Mouse (Mus musculus): ENCODE data around the gene Cdc42ep1.

DNA sequence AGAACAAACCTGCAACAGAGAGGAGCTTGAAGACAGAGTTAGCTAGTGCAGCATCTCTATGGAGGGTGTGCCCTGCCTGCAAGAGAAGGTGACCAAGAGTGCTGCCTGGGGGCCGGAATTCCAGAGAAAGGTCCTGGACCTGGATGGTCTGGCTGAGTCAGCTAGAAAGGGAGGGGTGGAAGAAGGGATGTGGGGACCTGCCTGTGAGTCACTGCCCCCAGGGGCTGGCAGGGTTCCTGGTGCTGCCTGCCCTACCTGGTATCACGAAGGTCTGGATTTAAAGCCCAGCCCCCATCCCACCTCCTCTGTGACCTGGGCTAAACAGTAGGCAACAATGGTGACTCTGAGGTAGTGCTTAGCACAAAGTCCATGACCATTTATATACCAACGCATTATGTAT lies 35.3 kb upstream of the Cdc42ep1 start:
- TF ChIP-seq EP300 (IDR thresholded peaks at IDR 0.05; ENCODE audit: low read depth) (no peak), CTCF (IDR thresholded peaks at IDR 0.05; ENCODE audit: low read depth) (no peak)
